Mouse (Mus musculus): ENCODE results near the gene Pck2.

DNA sequence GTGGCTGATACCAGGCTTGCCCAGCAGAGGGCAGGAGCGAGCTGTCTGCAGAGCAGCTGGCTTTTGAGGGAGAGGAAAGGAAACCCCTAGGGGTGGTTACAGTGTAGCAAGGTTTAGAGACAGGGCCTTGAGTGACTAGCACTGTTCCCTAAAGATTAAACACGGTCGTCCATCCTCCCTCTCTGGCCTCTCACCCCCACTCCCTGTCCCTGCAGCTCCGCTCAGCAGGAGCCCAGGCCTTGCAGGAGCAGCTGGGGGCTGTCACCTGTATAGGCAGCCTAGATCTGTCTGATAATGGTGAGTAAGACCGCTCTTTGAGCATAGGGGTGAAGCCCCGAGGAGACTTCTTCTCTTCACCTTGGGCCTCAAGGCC is 42.6 kb upstream of the Pck2 start:
- TF ChIP-seq CTCF (IDR thresholded peaks at IDR 0.05; ENCODE audit: low read depth, low read length) = peak; percentile 72
- no peak for TF ChIP-seq POLR2A (IDR thresholded peaks at IDR 0.05; ENCODE audit: borderline replicate concordance, low read depth, low read length)

Data from bone marrow macrophage, adult 2 months (primary cell).